Mouse (Mus musculus) kidney, adult 2 months (tissue): ENCODE results near the gene Mgat5b. TPM values are rescaled to one million over a fixed set of nuclear protein-coding genes. Genes with fewer than 3 reads are reported as not detected.

Source experiments
- DNase-seq: peaks from one replicate; pipeline ENCODE4 v3.0.0; 2021
- H3K27ac ChIP-seq: fragments of 200-500 bp; 2 replicates; pipeline ENCODE4 v1.5.1; 2012; ENCODE audit warnings: low read depth, low read length, control low read depth, inconsistent platforms; ENCODE audit not compliant: insufficient read depth
- H3K27me3 ChIP-seq: fragments of 200-500 bp; replicated peaks from 2 replicates; pipeline ENCODE4 v1.6.1; 2012; ENCODE audit warnings: mild to moderate bottlenecking, moderate library complexity, low read length, inconsistent platforms; ENCODE audit not compliant: control insufficient read depth, insufficient read depth
- H3K36me3 ChIP-seq: fragments of 200-500 bp; 2 replicates; pipeline ENCODE4 v1.6.1; 2012; ENCODE audit warnings: mild to moderate bottlenecking, moderate library complexity, low read length, inconsistent platforms; ENCODE audit not compliant: control insufficient read depth, insufficient read depth
- H3K4me1 ChIP-seq: fragments of 200-500 bp; 2 replicates; pipeline ENCODE4 v1.6.1; 2011; ENCODE audit warnings: low read length; ENCODE audit not compliant: control insufficient read depth, insufficient read depth
- H3K4me3 ChIP-seq: fragments of 200-500 bp; 2 replicates; pipeline ENCODE4 v1.5.1; 2011; ENCODE audit warnings: mild to moderate bottlenecking, low read depth, low read length, control low read depth; ENCODE audit not compliant: insufficient read depth
- CTCF ChIP-seq: fragments of 200-500 bp; conservative IDR thresholded peaks from 2 replicates; pipeline ENCODE4 v1.5.1; 2011; ENCODE audit warnings: low read depth, mild to moderate bottlenecking, control low read depth, low read length, moderate library complexity, mixed read lengths; ENCODE audit not compliant: insufficient read depth, insufficient read length
- POLR2A ChIP-seq: fragments of 200-500 bp; IDR thresholded peaks from one replicate; pipeline ENCODE4 v1.6.1; 2011; ENCODE audit warnings: low read depth, low read length, control low read depth
- WGBS: fragments of 180-500 bp; shearing (Covaris S2); methylation state at CpG from one replicate; pipeline ENCODE4 v1.1.7; 2018; 5-methylcytosine and 5-hydroxymethylcytosine counted together
- polyA plus RNA-seq: library from polyadenylated mRNA; depleted of rRNA; stranded (reverse); fragments of >200 nt; gene quantifications from 2 replicates; pipeline ENCODE4 v1.2.3, GENCODE M21; 2012

Mgat5b gene
- polyA plus RNA-seq, 1 experiment: 1.4 TPM

GRCm38 (mm10) chr11:116982543-116982942, 63.9 kb downstream of the Mgat5b start:
- no peak overlapping the region for H3K27ac ChIP-seq
- no peak for DNase-seq
- no peaks in the 10 kb centered on the region for H3K4me1 ChIP-seq
- no peak for TF ChIP-seq POLR2A
- no peak for TF ChIP-seq CTCF
- H3K27me3 ChIP-seq: no peaks in the 10 kb centered on the region
- no peaks in the 10 kb centered on the region for H3K36me3 ChIP-seq
- no peak overlapping the region for H3K4me3 ChIP-seq
- 72% methylated on average over 4 of the region's 4 CpGs for WGBS

GRCm38 (mm10) chr11:116985504-116986385, 67.1 kb downstream of the Mgat5b start:
- no peak overlapping the region for H3K27ac ChIP-seq
- WGBS: 63% methylated on average over 15 of the region's 15 CpGs
- H3K4me3 ChIP-seq: no peak overlapping the region
- H3K4me1 ChIP-seq: no peaks in the 10 kb centered on the region
- H3K27me3 ChIP-seq: no peaks in the 10 kb centered on the region
- TF ChIP-seq POLR2A: no peak
- no peak for TF ChIP-seq CTCF
- H3K36me3 ChIP-seq: no peaks in the 10 kb centered on the region
- no peak for DNase-seq

GRCm38 (mm10) chr11:116988131-116988530, 69.5 kb downstream of the Mgat5b start:
- Histone ChIP-seq H3K27ac (no peak overlapping the region), H3K27me3 (no peaks in the 10 kb centered on the region), H3K4me1 (no peaks in the 10 kb centered on the region), H3K4me3 (no peak overlapping the region), H3K36me3 (no peaks in the 10 kb centered on the region)
- TF ChIP-seq POLR2A (no peak), CTCF (no peak)
- 50% methylated on average over 8 of the region's 8 CpGs for WGBS
- no peak for DNase-seq

- Histone ChIP-seq H3K36me3 (no peaks in the 10 kb centered on the region), H3K4me1 (no peaks in the 10 kb centered on the region), H3K27ac (no peak overlapping the region), H3K4me3 (no peak overlapping the region), H3K27me3 (no peaks in the 10 kb centered on the region)
- no peak for DNase-seq
- WGBS: 76% methylated on average over 7 of the region's 7 CpGs
- TF ChIP-seq CTCF (no peak), POLR2A (no peak)
Measured at GRCm38 (mm10) chr11:116990231-116990630, 71.6 kb downstream of the Mgat5b start.

- DNase-seq: no peak
- 87% methylated on average over 8 of the region's 8 CpGs for WGBS
- no peak for TF ChIP-seq POLR2A
- TF ChIP-seq CTCF: no peak
- no peak overlapping the region for H3K4me3 ChIP-seq
- no peaks in the 10 kb centered on the region for H3K4me1 ChIP-seq
- H3K36me3 ChIP-seq: no peaks in the 10 kb centered on the region
- no peaks in the 10 kb centered on the region for H3K27me3 ChIP-seq
- H3K27ac ChIP-seq: no peak overlapping the region
Measured at GRCm38 (mm10) chr11:116991410-116991809, 72.7 kb downstream of the Mgat5b start.

- H3K4me3 ChIP-seq: no peak overlapping the region
- DNase-seq: no peak
- no peaks in the 10 kb centered on the region for H3K27me3 ChIP-seq
- no peak overlapping the region for H3K27ac ChIP-seq
- H3K36me3 ChIP-seq: no peaks in the 10 kb centered on the region
- WGBS: 66% methylated on average over 6 of the region's 6 CpGs
- no peak for TF ChIP-seq POLR2A
- TF ChIP-seq CTCF: no peak
- H3K4me1 ChIP-seq: no peaks in the 10 kb centered on the region
Measured at GRCm38 (mm10) chr11:116991964-116992363, 73.3 kb downstream of the Mgat5b start.

- H3K27me3 ChIP-seq: no peaks in the 10 kb centered on the region
- DNase-seq: peak; percentile 13
- no peak overlapping the region for H3K27ac ChIP-seq
- no peaks in the 10 kb centered on the region for H3K4me1 ChIP-seq
- 5% methylated on average over 18 of the region's 18 CpGs for WGBS
- no peaks in the 10 kb centered on the region for H3K36me3 ChIP-seq
- TF ChIP-seq POLR2A (no peak), CTCF (peak; percentile 62)
- H3K4me3 ChIP-seq: no peak overlapping the region
Measured at GRCm38 (mm10) chr11:116994095-116994582, 75.5 kb downstream of the Mgat5b start.

GRCm38 (mm10) chr11:116996976-116997375, 78.3 kb downstream of the Mgat5b start:
- no peaks in the 10 kb centered on the region for H3K36me3 ChIP-seq
- H3K4me1 ChIP-seq: no peaks in the 10 kb centered on the region
- no peak for DNase-seq
- H3K27ac ChIP-seq: no peak overlapping the region
- no peaks in the 10 kb centered on the region for H3K27me3 ChIP-seq
- WGBS: 50% methylated on average over 3 of the region's 3 CpGs
- TF ChIP-seq CTCF (no peak), POLR2A (no peak)
- no peak overlapping the region for H3K4me3 ChIP-seq
